Mouse (Mus musculus) monocyte, adult 2 months (primary cell): ENCODE data around the gene Zfp169.
"Not testable (repeated sequence)": the region's sequence is repeated elsewhere in the genome, so short reads cannot be mapped to it uniquely, and the experiment has no call there.

ENCODE experiments used
- DNase-seq, 2 experiments: peaks; one replicate each; pipeline ENCODE4 v3.0.0; 2022; ENCODE audit warnings: low spot score in 2 of 2, low read depth in 1 of 2

Zfp169 gene

GRCm38 (mm10) chr13:48519122-48519521 is 5.9 kb upstream of the Zfp169 start:
- not testable (repeated sequence) for DNase-seq

- DNase-seq = no peak
Observed at GRCm38 (mm10) chr13:48515861-48516260, 2.6 kb upstream of the Zfp169 start.

- no peak for DNase-seq
Observed at GRCm38 (mm10) chr13:48508661-48509060, 4.6 kb downstream of the Zfp169 start.

GRCm38 (mm10) chr13:48502422-48502821 is 10.8 kb downstream of the Zfp169 start:
- DNase-seq = no peak

- DNase-seq = no peak
Observed at GRCm38 (mm10) chr13:48498676-48499075, 14.6 kb downstream of the Zfp169 start.

- no peak for DNase-seq
Observed at GRCm38 (mm10) chr13:48497693-48498221, 15.5 kb downstream of the Zfp169 start.

GRCm38 (mm10) chr13:48493183-48493582 is 20.1 kb downstream of the Zfp169 start:
- no peak for DNase-seq

- no peak for DNase-seq
Observed at GRCm38 (mm10) chr13:48490396-48491182, 22.7 kb downstream of the Zfp169 start.

GRCm38 (mm10) chr13:48483606-48484005 is 29.6 kb downstream of the Zfp169 start:
- no peak for DNase-seq

GRCm38 (mm10) chr13:48468656-48469180 is 44.5 kb downstream of the Zfp169 start:
- DNase-seq = no peak

- DNase-seq = no peak
Observed at GRCm38 (mm10) chr13:48466186-48466585, 47.1 kb downstream of the Zfp169 start.

- DNase-seq = no peak
Observed at GRCm38 (mm10) chr13:48464170-48464569, 49.1 kb downstream of the Zfp169 start.

GRCm38 (mm10) chr13:48459280-48459679 is 54.0 kb downstream of the Zfp169 start:
- DNase-seq = no peak

- DNase-seq = no peak
Observed at GRCm38 (mm10) chr13:48448119-48448518, 65.1 kb downstream of the Zfp169 start.

GRCm38 (mm10) chr13:48443996-48444395 is 69.3 kb downstream of the Zfp169 start:
- DNase-seq = no peak

GRCm38 (mm10) chr13:48438321-48438720 is 74.9 kb downstream of the Zfp169 start:
- no peak for DNase-seq
